Mouse (Mus musculus) neural tube, embryonic 12.5 days (tissue): ENCODE data around the gene Zfp825. TPM values are rescaled to one million over a fixed set of nuclear protein-coding genes. Genes with fewer than 3 reads are reported as not detected.
"Not testable (repeated sequence)": the region's sequence is repeated elsewhere in the genome, so short reads cannot be mapped to it uniquely, and the experiment has no call there.

ENCODE experiments used
- ATAC-seq: fragments of 200-750 bp; cut with Nextera tagmentation; 2 replicates; pipeline ENCODE4 v1.8.0; 2017; ENCODE audit warnings: low read depth, mild to moderate bottlenecking, moderate TSS enrichment, moderate library complexity; ENCODE audit not compliant: low FRiP score
- H3K27ac ChIP-seq: fragments of 300-500 bp; sonication (generic); 2 replicates; pipeline ENCODE4 v1.5.1; 2016
- H3K27me3 ChIP-seq: fragments of 300-500 bp; sonication (generic); replicated peaks from 2 replicates; pipeline ENCODE4 v1.6.1; 2016; ENCODE audit warnings: mild to moderate bottlenecking
- H3K36me3 ChIP-seq: fragments of 300-500 bp; sonication (generic); 2 replicates; pipeline ENCODE4 v1.6.1; 2016; ENCODE audit warnings: mild to moderate bottlenecking
- H3K4me1 ChIP-seq: fragments of 300-500 bp; sonication (generic); 2 replicates; pipeline ENCODE4 v1.6.1; 2016
- H3K4me2 ChIP-seq: fragments of 300-500 bp; sonication (generic); replicated peaks from 2 replicates; pipeline ENCODE4 v1.6.1; 2016; ENCODE audit warnings: mild to moderate bottlenecking
- H3K4me3 ChIP-seq: fragments of 300-500 bp; sonication (generic); 2 replicates; pipeline ENCODE4 v1.5.1; 2016
- H3K9ac ChIP-seq: fragments of 300-500 bp; sonication (generic); 2 replicates; pipeline ENCODE4 v1.6.1; 2016; ENCODE audit warnings: mild to moderate bottlenecking
- H3K9me3 ChIP-seq: fragments of 300-500 bp; sonication (generic); 2 replicates; pipeline ENCODE4 v1.6.1; 2016; ENCODE audit warnings: mild to moderate bottlenecking
- WGBS: fragments of 180-500 bp; shearing (Covaris S2); methylation state at CpG from one replicate; pipeline ENCODE4 v1.1.7; 2016; 5-methylcytosine and 5-hydroxymethylcytosine counted together
- polyA plus RNA-seq: library from polyadenylated mRNA; unstranded; fragments of >200 nt; fragmentation: Nextera tagmentation; extraction: Ambion mirVana; gene quantifications from 2 replicates; pipeline ENCODE4 v1.2.1, GENCODE M21; 2016

Gene Zfp825
- polyA plus RNA-seq: 14.5 and 18.0 TPM in 2 replicates

GRCm38 (mm10) chr13:74493911-74494679 lies at the start of gene Zfp825:
TSS of gene Zfp825 (minus strand) at chr13:74493992.
- H3K4me2 ChIP-seq: peak within 1 kb of the TSS; percentile 85
- H3K27ac ChIP-seq: peak within 1 kb of the TSS; percentile 28; the same call in 1 of the 2 replicates
- H3K9me3 ChIP-seq: no peaks in the 10 kb centered on the region
- peak; percentile 98 for ATAC-seq
- peak within 1 kb of the TSS; percentile 78 for H3K9ac ChIP-seq
- H3K4me3 ChIP-seq: peak within 1 kb of the TSS; percentile 56
- peaks cover 8% of the 10 kb centered on the region for H3K4me1 ChIP-seq
- no peaks in the 10 kb centered on the region for H3K36me3 ChIP-seq
- under 1% methylated on average over 23 of the region's 23 CpGs for WGBS
- H3K27me3 ChIP-seq: no peaks in the 10 kb centered on the region

GRCm38 (mm10) chr13:74535418-74535817 lies 41.6 kb upstream of the Zfp825 start:
- H3K27ac ChIP-seq, H3K36me3 ChIP-seq, H3K4me3 ChIP-seq, H3K4me2 ChIP-seq, ATAC-seq, H3K27me3 ChIP-seq, H3K4me1 ChIP-seq, H3K9me3 ChIP-seq, H3K9ac ChIP-seq: not testable (repeated sequence)
- WGBS: 96% methylated on average over 3 of the region's 3 CpGs

- not testable (repeated sequence) for H3K36me3 ChIP-seq, H3K4me1 ChIP-seq, H3K27me3 ChIP-seq, H3K27ac ChIP-seq, H3K9ac ChIP-seq, H3K9me3 ChIP-seq, H3K4me2 ChIP-seq, H3K4me3 ChIP-seq
- peak; percentile 80; the same call in 1 of the 2 replicates for ATAC-seq
- 14% methylated on average over 3 of the region's 3 CpGs for WGBS
These were observed 41.1 kb upstream of the Zfp825 start for GRCm38 (mm10) chr13:74534864-74535263.

- Histone ChIP-seq H3K4me3 (no peak overlapping the region), H3K4me1 (no peaks in the 10 kb centered on the region), H3K27me3 (no peaks in the 10 kb centered on the region), H3K9me3 (no peaks in the 10 kb centered on the region), H3K27ac (no peak overlapping the region), H3K36me3 (no peaks in the 10 kb centered on the region), H3K9ac (no peak overlapping the region), H3K4me2 (no peak overlapping the region)
- ATAC-seq: no peak
- 94% methylated on average over 15 of the region's 15 CpGs for WGBS
These were observed 40.3 kb upstream of the Zfp825 start for GRCm38 (mm10) chr13:74534096-74534495.

GRCm38 (mm10) chr13:74531251-74531650 lies 37.5 kb upstream of the Zfp825 start:
- not testable (repeated sequence) for H3K27ac ChIP-seq, H3K9me3 ChIP-seq, H3K36me3 ChIP-seq, H3K4me1 ChIP-seq, H3K9ac ChIP-seq, H3K27me3 ChIP-seq, H3K4me2 ChIP-seq, ATAC-seq, H3K4me3 ChIP-seq
- WGBS: 54% methylated on average over 1 of the region's 1 CpGs

- not testable (repeated sequence) for H3K27ac ChIP-seq, H3K4me3 ChIP-seq, H3K4me2 ChIP-seq, H3K9ac ChIP-seq, H3K27me3 ChIP-seq, H3K9me3 ChIP-seq, H3K36me3 ChIP-seq, H3K4me1 ChIP-seq
- peak; percentile 68; the same call in 1 of the 2 replicates for ATAC-seq
- 15% methylated on average over 1 of the region's 1 CpGs for WGBS
These were observed 35.6 kb upstream of the Zfp825 start for GRCm38 (mm10) chr13:74529372-74529715.

GRCm38 (mm10) chr13:74528519-74529371 lies 35.0 kb upstream of the Zfp825 start:
- not testable (repeated sequence) for H3K4me2 ChIP-seq, H3K36me3 ChIP-seq, H3K4me1 ChIP-seq, H3K27me3 ChIP-seq, H3K27ac ChIP-seq, H3K4me3 ChIP-seq, H3K9me3 ChIP-seq, H3K9ac ChIP-seq
- ATAC-seq: 0 out of 2 replicates have a peak, but pooled peaks have one; percentile 50

- Histone ChIP-seq H3K4me3 (peak overlapping the region; percentile 41), H3K27ac (0 out of 2 replicates have a peak overlapping the region, but pooled peaks have one; percentile 27), H3K4me2 (peak overlapping the region; percentile 66), H3K36me3 (no peaks in the 10 kb centered on the region), H3K27me3 (no peaks in the 10 kb centered on the region), H3K9ac (peak overlapping the region; percentile 48), H3K9me3 (no peaks in the 10 kb centered on the region), H3K4me1 (no peaks in the 10 kb centered on the region)
- WGBS: 4% methylated on average over 15 of the region's 15 CpGs
- ATAC-seq: peak; percentile 96
These were observed 28.9 kb upstream of the Zfp825 start for GRCm38 (mm10) chr13:74522481-74523237.

- H3K9me3 ChIP-seq, H3K36me3 ChIP-seq, H3K27ac ChIP-seq, H3K27me3 ChIP-seq, H3K4me1 ChIP-seq, ATAC-seq: not testable (repeated sequence)
- WGBS: 4% methylated on average over 3 of the region's 3 CpGs
- peak overlapping the region; percentile 66 for H3K4me2 ChIP-seq
- peak overlapping the region; percentile 41 for H3K4me3 ChIP-seq
- H3K9ac ChIP-seq: peak overlapping the region; percentile 48
These were observed 28.3 kb upstream of the Zfp825 start for GRCm38 (mm10) chr13:74522141-74522480.

GRCm38 (mm10) chr13:74507981-74508380 lies 14.2 kb upstream of the Zfp825 start:
- H3K27me3 ChIP-seq, H3K36me3 ChIP-seq, H3K27ac ChIP-seq, H3K4me1 ChIP-seq, H3K4me3 ChIP-seq, ATAC-seq, H3K4me2 ChIP-seq, H3K9me3 ChIP-seq, H3K9ac ChIP-seq: not testable (repeated sequence)
- WGBS: 88% methylated on average over 6 of the region's 6 CpGs

GRCm38 (mm10) chr13:74502851-74503250 lies 9.1 kb upstream of the Zfp825 start:
- not testable (repeated sequence) for H3K9me3 ChIP-seq, H3K4me3 ChIP-seq, H3K27me3 ChIP-seq, H3K9ac ChIP-seq, H3K27ac ChIP-seq, ATAC-seq, H3K36me3 ChIP-seq, H3K4me2 ChIP-seq, H3K4me1 ChIP-seq
- WGBS: 59% methylated on average over 1 of the region's 1 CpGs

- not testable (repeated sequence) for H3K36me3 ChIP-seq, H3K9me3 ChIP-seq, ATAC-seq, H3K4me1 ChIP-seq, H3K27me3 ChIP-seq, H3K4me2 ChIP-seq, H3K4me3 ChIP-seq, H3K9ac ChIP-seq, H3K27ac ChIP-seq
- 67% methylated on average over 1 of the region's 1 CpGs for WGBS
These were observed 5.9 kb upstream of the Zfp825 start for GRCm38 (mm10) chr13:74499696-74500095.
